Mouse (Mus musculus) gastrocnemius, postnatal 14 days (tissue): ENCODE data around the gene Tgtp2. TPM values are rescaled to one million over a fixed set of nuclear protein-coding genes. Genes with fewer than 3 reads are reported as not detected.
A peak's percentile ranks its signal among the peaks of the same experiment; 100 is the strongest.
"Not testable (repeated sequence)": the region's sequence is repeated elsewhere in the genome, so short reads cannot be mapped to it uniquely, and the experiment has no call there.

Experiments
- DNase-seq: peaks from one replicate; pipeline ENCODE4 v3.0.0; 2021; ENCODE audit warnings: mixed read lengths
- intact Hi-C: fragments of 180-260 bp; cut with DNase I; formaldehyde crosslinking; loops from one replicate; pipeline ENCODE4 v1.15.1; 2025; ENCODE audit warnings: low total_unique reads
- long read RNA-seq, 2 experiments: library from polyadenylated mRNA; stranded (forward); transcript quantifications; one replicate each; pipeline ENCODE4 v2.0.0; 2021
- total RNA-seq, 2 experiments: library from RNA; stranded (reverse); gene quantifications; 2 replicates each; pipeline ENCODE4 v1.2.3; 2021

Gene Tgtp2
- not detected for total RNA-seq
- long read RNA-seq, experiment 1: 0 reads
- long read RNA-seq, experiment 2: 0 reads

DNA sequence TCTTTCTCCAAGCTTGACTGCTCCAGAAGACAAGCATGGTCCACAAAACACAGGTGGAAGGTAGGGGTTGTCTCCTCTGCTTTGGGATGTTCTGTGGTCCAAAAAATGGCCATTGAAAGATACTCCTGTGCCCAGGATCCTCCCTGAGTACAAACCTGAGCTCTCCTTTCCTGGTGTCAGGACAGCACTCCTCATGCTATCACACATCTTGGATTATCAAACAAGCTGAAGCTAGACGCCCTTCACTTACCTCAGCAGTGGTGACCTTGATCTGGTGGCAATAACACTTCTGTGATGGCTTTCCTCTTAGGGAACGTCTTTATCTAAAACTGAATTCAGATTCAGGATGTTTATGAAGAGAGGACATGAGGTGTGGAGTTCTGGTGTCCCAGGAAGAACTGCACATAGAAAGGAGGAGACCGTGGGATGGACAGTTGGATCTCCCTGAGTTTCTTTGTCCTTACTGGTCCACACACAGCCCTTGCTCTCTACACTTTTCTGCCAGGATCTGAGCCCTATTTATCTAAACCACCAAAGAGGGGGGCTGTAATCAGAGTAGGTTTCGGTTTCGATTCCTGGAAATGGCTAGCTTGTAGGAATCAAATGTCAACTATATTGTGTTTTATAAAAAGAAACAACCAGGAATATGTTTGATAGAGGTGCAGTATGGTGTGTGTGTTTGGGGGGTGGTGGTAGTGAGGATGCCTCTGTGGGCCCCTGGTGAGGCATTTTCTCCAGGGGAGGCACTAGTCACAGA lies at the start of gene Tgtp2:
Gene Tgtp2 (minus strand): TSS at position 494 of the 757 bp plus-strand sequence.
- intact Hi-C loops, DNase-seq: not testable (repeated sequence)

DNA sequence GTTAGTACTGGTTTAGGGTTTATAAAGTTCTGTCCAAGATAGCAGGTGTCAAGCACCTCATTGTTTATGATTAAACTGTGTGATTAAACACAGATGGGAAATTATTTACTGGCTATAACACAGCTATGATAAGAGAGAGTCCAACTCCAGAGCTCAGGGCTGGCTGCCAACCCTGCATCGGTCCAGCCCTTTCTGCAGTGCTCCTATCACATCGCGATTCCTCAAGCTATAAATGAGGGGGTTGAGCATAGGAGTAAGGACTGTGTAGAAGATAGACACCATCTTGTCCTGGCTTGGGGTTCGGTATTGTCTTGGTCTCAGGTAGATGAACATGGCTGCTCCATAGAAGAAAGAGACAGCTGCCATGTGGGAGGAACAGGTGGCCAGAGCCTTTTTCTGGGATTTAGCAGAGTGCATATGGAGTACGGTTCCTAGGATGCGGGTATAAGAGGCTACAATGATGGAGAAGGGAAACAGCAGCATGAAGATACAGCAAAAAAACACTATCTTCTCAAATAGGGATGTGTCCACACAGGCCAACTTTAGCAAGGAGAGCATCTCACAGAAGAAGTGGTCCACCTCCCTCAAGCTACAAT lies 48.7 kb upstream of the Tgtp2 start:
- no peak for DNase-seq
- intact Hi-C loops: no loop called here

- intact Hi-C loops: no loop called here
These were observed 47.0 kb upstream of the Tgtp2 start for GRCm38 (mm10) chr11:49111000-49111399.

GRCm38 (mm10) chr11:49108833-49109232 lies 44.8 kb upstream of the Tgtp2 start:
- peak; percentile 16 for DNase-seq
- intact Hi-C loops: loop anchor here (10.0 kb wide), 1 partner anchor 166 kb away; the partner anchor contains the start of gene Olfr1393

More at GRCm38 (mm10) chr11:49111000-49111399, 47.0 kb upstream of the Tgtp2 start:
- DNase-seq: no peak

GRCm38 (mm10) chr11:49107650-49108537 lies 43.9 kb upstream of the Tgtp2 start:
- intact Hi-C loops: loop anchor here (10.0 kb wide), 1 partner anchor 167 kb away; the partner anchor contains the start of gene Olfr1393
- no peak for DNase-seq

DNA sequence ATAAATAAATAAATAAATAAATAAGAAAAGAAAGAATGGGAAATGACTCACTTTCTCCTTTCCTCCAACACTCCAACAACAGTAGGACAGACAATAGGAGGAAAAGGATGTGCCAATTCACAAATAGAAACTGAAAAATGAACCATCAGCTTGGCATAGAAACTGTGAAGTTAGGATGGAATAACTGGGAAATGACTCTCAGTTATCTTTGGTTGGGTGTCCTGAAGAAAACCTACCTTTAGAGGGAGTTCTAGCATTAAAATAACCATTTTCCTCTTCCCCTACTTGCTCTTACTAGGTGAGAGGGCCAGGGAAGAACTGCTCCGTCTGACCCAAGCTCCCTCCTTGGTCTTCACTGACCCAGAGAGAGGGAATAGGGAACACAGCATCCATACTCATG lies 41.7 kb upstream of the Tgtp2 start:
- DNase-seq: no peak
- intact Hi-C loops: loop anchor here (10.0 kb wide), 1 partner anchor 169 kb away; the partner anchor contains the start of gene Olfr1393

GRCm38 (mm10) chr11:49103047-49103693 lies 39.2 kb upstream of the Tgtp2 start:
- intact Hi-C loops: loop anchor here (2.0 to 10.0 kb wide), 3 partner anchors 172 to 316 kb away; partner anchors contain the start of gene Olfr1393
- peak; percentile 83 for DNase-seq

GRCm38 (mm10) chr11:49101500-49101899 lies 37.5 kb upstream of the Tgtp2 start:
- intact Hi-C loops: loop anchor here (5.0 to 10.0 kb wide), 2 partner anchors 173 to 314 kb away; partner anchors contain the start of gene Olfr1393
- no peak for DNase-seq

- no peak for DNase-seq
- intact Hi-C loops: loop anchor here (5.0 to 10.0 kb wide), 2 partner anchors 174 to 313 kb away; partner anchors contain the start of gene Olfr1393
These were observed 36.4 kb upstream of the Tgtp2 start for GRCm38 (mm10) chr11:49100409-49100808.

DNA sequence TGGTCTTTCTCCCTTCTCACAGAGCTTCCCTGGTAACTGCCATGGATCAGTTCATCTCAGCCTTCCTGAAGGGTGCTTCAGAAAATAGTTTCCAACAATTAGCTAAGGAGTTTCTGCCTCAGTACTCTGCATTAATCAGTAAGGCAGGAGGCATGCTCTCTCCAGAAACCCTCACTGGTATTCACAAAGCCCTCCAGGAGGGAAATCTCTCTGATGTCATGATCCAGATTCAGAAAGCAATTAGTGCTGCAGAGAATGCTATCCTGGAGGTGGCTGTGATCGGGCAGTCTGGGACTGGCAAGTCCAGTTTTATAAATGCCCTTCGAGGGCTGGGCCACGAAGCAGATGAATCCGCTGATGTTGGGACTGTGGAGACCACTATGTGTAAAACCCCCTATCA lies 31.4 kb upstream of the Tgtp2 start:
- intact Hi-C loops: no loop called here
- no peak for DNase-seq

- intact Hi-C loops: no loop called here
- no peak for DNase-seq
These were observed 30.1 kb upstream of the Tgtp2 start for GRCm38 (mm10) chr11:49093861-49094660.

GRCm38 (mm10) chr11:49092786-49093185 lies 28.8 kb upstream of the Tgtp2 start:
- no peak for DNase-seq
- intact Hi-C loops: no loop called here

DNA sequence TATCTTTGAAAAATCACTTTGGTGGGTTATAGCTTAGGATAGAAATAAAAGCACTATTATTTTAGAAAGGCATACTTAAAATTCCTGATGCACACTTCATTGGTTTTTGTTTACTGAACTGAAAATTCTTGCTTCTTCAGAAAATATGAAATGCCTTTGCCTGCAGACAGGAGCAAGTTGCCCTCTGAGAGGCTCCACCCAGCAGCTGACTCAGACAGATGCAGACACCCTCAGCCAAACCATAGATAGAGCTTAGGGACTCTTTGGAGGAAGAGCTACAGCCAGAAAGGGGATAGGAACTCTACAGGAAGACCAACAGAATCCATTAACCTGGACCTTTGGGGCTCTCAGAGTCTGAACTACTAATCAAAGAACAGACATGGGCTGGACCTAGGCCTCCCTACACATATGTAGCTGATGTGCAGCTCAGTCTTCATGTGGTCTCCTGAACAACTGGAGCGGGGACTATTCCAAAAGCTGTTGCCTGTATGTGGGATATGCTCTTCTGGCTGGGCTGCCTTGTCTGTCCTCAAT lies 28.1 kb upstream of the Tgtp2 start:
- DNase-seq: no peak
- intact Hi-C loops: no loop called here

- DNase-seq: no peak
- intact Hi-C loops: no loop called here
These were observed 27.2 kb upstream of the Tgtp2 start for GRCm38 (mm10) chr11:49091171-49091570.

- intact Hi-C loops: no loop called here
- DNase-seq: no peak
These were observed 26.5 kb upstream of the Tgtp2 start for GRCm38 (mm10) chr11:49090551-49090950.

DNA sequence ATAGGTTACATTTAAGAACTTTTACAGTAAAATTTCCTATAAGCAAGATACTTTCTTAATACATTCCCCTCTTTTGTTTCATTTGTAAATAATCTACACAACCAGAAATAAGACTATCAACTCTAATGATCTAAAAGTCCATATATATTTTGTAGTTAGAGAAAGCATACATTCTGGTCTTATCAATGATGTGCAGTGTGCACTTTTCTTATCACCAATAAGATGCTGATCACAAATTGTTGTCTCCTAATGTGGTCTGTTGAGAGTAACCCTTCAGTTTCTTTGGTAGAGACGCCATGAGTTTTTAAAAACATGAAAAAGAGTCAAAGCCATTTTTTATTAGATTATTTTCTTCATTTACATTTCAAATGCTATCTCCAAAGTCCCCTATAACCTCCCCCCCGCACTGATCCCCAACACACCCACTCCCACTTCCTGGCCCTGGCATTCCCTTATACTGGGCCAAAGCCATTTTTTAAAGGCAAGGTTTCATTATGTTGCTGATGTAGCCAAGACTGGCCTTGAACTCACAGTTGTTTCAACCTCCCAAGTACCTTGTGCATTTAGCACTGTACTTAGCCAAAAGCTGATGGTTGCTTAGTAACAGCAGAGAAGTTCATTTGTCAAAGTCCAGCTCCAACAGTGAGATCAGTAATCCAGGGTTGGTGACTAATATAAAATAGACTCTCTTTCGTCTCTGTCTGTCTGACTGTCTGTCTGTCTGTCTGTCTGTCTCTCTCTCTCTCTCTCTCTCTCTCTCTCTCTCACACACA lies 25.9 kb upstream of the Tgtp2 start:
- no peak for DNase-seq
- intact Hi-C loops: no loop called here

DNA sequence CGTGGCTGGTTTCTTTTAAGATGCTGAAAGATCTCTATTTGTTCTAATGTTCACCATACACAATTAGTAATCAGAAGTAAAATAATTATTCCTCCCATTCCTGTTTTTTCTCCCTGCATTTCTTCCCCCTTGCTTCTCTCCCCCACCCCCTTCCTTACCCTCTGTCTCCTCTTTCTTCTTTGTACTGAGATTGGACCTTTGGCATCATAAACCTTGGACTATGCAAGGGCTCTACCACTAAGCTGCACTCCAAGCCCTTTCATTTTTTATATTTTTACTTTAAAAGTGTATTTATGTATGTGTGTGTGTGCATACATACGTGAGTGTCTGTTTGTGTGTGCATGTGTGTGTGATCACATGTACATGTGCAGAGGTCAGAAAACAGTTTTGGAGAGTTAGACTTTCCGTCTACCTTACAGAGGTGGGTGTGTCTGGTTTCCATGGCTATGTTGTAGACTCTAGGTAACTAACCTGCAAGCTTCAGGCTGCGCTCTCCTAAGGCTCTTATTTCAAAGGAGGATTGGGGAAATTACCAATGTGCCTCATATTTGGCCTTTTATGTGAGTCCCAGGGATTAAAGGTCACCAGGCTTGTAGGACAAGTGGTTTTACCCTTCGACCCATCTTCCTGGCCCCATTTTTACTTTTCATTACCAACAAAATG lies 25.1 kb upstream of the Tgtp2 start:
- no peak for DNase-seq
- intact Hi-C loops: no loop called here
